Mouse (Mus musculus): Measurements from ENCODE around the gene Acrbp. TPM values are rescaled to one million over a fixed set of nuclear protein-coding genes. Genes with fewer than 3 reads are reported as not detected.
"Not testable (repeated sequence)": the region's sequence is repeated elsewhere in the genome, so short reads cannot be mapped to it uniquely, and the experiment has no call there.

Gene Acrbp
- polyA plus RNA-seq (2015; fragmentation: Nextera tagmentation; extraction: Ambion mirVana), result 1.6 and 2.2 TPM in 2 replicates

DNA sequence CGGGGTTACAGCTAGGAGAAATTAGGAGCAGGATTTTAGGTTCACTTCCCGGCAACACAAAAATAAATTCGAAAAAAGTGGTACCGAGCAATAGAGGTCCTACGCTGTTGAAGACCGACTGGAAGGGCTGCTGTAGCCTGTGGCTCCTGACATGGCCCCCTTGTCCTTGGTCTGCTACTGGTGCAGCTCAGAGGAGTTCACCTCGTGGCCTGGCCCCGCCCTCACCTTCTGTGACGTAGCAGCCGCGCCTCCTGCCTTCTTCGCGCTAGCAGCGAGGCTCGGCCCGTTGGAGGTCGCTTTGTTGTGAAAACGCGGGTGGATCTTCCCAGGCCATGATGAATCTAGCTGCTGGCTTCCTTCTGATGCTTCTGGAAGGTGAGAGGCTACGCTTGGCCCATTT, at the start of gene Acrbp:
Gene Acrbp (plus strand): TSS at position 12 of the 400 bp plus-strand sequence.
- Histone ChIP-seq H3K4me3 (replicated peaks) (no peak within 1 kb of the TSS), H3K4me2 (peak within 1 kb of the TSS; percentile 17), H3K27me3 (no peaks in the 10 kb centered on the region), H3K27ac (no peak within 1 kb of the TSS), H3K9me3 (replicated peaks) (no peaks in the 10 kb centered on the region), H3K36me3 (peaks cover 72% of the 10 kb centered on the region), H3K4me1 (replicated peaks) (peaks cover 11% of the 10 kb centered on the region), H3K9ac (0 out of 2 replicates have a peak within 1 kb of the TSS, but pooled peaks have one; percentile 13)
- WGBS (ENCODE audit: insufficient replicate concordance), result 42% methylated on average over 20 of the region's 20 CpGs
- ATAC-seq (ENCODE audit: low read depth) (no peak), DNase-seq (no peak)

DNA sequence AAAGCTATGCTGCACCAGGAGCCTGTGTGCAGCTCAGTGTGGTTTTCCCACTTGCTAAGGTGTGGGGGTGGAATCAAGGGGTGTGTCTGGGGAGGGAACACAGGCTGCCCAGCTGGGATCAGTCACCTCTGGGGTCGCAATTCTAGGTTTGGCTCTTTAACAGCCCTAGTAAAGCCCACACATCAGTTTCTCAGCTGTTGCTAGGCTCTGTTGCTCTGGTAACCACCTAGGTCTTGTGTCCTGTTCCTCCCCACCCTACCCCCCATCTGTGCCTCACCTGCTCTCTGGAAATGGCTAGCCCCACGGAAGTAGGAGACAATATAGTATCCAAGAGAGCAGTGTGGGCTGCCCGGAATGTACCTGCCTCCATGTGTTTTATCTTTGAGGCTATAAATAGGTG, 45.8 kb upstream of the Acrbp start:
- Histone ChIP-seq H3K36me3 (no peaks in the 10 kb centered on the region), H3K27me3 (peaks cover 62% of the 10 kb centered on the region), H3K4me3 (replicated peaks) (no peak overlapping the region), H3K9me3 (replicated peaks) (no peaks in the 10 kb centered on the region), H3K4me2 (no peak overlapping the region), H3K27ac (no peak overlapping the region), H3K9ac (no peak overlapping the region), H3K4me1 (replicated peaks) (peaks cover 16% of the 10 kb centered on the region)
- no peak for DNase-seq
- WGBS (ENCODE audit: insufficient replicate concordance), result 34% methylated on average over 3 of the region's 3 CpGs
- no peak for ATAC-seq (ENCODE audit: low read depth)

DNA sequence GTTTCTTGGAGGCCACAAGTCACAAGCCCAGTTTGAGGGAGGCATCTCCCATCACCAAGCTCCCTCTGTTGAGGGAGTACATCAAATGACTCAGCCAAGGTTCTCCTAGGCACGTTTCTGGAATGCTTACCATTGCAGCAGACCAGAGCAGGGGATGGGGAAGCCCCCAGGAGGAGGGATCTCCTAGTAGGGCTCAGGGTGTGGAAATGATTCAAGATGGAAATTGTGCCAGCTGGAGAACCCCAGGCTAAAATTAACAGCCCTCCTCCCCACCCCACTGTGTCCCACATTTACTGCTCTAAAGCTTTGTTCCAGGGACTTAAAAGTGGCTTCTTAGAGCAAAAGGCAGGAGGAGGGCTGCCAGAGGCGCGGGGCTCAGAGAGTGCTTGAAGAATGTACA, 44.4 kb upstream of the Acrbp start:
- Histone ChIP-seq H3K4me3 (replicated peaks) (no peak overlapping the region), H3K4me1 (replicated peaks) (peaks cover 20% of the 10 kb centered on the region), H3K4me2 (no peak overlapping the region), H3K27ac (no peak overlapping the region), H3K9ac (no peak overlapping the region), H3K27me3 (peaks cover 48% of the 10 kb centered on the region), H3K9me3 (replicated peaks) (no peaks in the 10 kb centered on the region), H3K36me3 (no peaks in the 10 kb centered on the region)
- WGBS (ENCODE audit: insufficient replicate concordance), result 45% methylated on average over 3 of the region's 3 CpGs
- ATAC-seq (ENCODE audit: low read depth) (no peak), DNase-seq (no peak)

DNA sequence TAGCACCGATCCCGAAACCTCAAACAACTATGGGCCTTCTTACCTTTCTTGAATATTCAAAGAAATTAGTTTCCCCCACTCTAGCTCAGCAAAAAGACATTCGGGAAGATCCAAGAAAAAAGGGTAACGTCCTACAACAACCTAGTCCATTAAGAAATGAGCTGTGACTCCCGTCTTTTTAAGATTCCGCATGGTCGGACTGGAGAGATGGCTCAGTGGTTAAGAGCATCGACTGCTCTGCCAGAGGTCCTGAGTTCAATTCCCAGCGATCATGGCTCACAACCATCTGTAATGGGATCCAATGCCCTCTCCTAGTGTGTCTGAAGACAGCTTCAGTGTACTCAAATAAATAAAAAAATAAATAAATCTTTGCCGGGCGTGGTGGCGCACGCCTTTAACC, 41.4 kb upstream of the Acrbp start:
- WGBS (ENCODE audit: insufficient replicate concordance), result 33% methylated on average over 13 of the region's 13 CpGs
- H3K27ac ChIP-seq, result peak overlapping the region; percentile 93

DNA sequence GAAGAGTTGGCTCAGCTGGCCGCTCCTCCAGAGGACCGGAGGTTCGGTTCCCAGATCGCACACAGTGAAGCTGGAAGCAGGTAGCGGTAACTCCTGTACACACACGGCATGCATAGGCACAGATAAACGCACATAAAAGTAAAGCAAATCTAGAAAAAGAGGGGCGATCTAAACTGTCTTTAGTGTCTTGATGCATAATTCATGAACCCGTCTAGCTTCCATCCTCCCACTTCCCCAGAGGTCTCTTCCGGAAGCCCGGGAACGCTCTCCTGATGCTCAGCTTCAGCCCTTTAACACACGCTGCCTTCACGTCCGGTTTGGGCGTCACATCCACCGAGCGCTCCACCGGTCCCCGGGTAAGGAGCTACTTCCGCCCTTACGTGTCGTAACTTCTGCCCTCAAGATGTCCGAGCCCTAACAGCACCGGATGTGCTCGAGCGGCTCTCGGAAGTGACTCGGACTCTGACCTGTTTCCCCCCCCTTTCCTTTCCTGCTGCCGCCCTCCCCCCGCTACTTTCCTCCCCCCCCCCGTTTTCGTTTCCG, 40.8 kb upstream of the Acrbp start:
- peak overlapping the region; percentile 93 for H3K27ac ChIP-seq
- ATAC-seq (ENCODE audit: low read depth), result peak; percentile 97

More for the DNA sequence above, 41.4 kb upstream of the Acrbp start:
- no peak for ATAC-seq (ENCODE audit: low read depth)
- H3K27me3 ChIP-seq, result peaks cover 18% of the 10 kb centered on the region
- peak overlapping the region; percentile 95 for H3K9ac ChIP-seq
- H3K36me3 ChIP-seq, result peaks cover 23% of the 10 kb centered on the region
- H3K9me3 ChIP-seq (replicated peaks), result no peaks in the 10 kb centered on the region
- H3K4me1 ChIP-seq (replicated peaks), result peaks cover 46% of the 10 kb centered on the region
- H3K4me3 ChIP-seq (replicated peaks), result peak overlapping the region; percentile 90
- DNase-seq, result no peak
- peak overlapping the region; percentile 81 for H3K4me2 ChIP-seq

DNA sequence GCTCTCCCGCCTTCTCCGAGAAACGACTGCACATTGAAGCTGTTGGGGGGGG, 40.5 kb upstream of the Acrbp start, which contains the start of gene Zfp384:
Gene Zfp384 (plus strand): TSS at position 17 of the 52 bp plus-strand sequence.
- H3K4me3 ChIP-seq (replicated peaks), result peak within 1 kb of the TSS; percentile 90
- H3K9me3 ChIP-seq (replicated peaks), result no peaks in the 10 kb centered on the region
- no peak for ATAC-seq (ENCODE audit: low read depth)
- H3K27ac ChIP-seq, result peak within 1 kb of the TSS; percentile 93
- peaks cover 48% of the 10 kb centered on the region for H3K4me1 ChIP-seq (replicated peaks)
- 0% methylated on average over 3 of the region's 3 CpGs for WGBS (ENCODE audit: insufficient replicate concordance)
- peak within 1 kb of the TSS; percentile 81 for H3K4me2 ChIP-seq
- H3K36me3 ChIP-seq, result peaks cover 31% of the 10 kb centered on the region
- no peak for DNase-seq
- peaks cover 10% of the 10 kb centered on the region; the same call in 1 of the 2 replicates for H3K27me3 ChIP-seq
- H3K9ac ChIP-seq, result peak within 1 kb of the TSS; percentile 95

More for the DNA sequence above, 40.8 kb upstream of the Acrbp start:
- peaks cover 28% of the 10 kb centered on the region for H3K36me3 ChIP-seq
- peaks cover 12% of the 10 kb centered on the region; the same call in 1 of the 2 replicates for H3K27me3 ChIP-seq
- DNase-seq, result peak; percentile 94
- H3K9me3 ChIP-seq (replicated peaks), result no peaks in the 10 kb centered on the region
- H3K4me2 ChIP-seq, result peak overlapping the region; percentile 81
- H3K4me1 ChIP-seq (replicated peaks), result peaks cover 48% of the 10 kb centered on the region
- peak overlapping the region; percentile 90 for H3K4me3 ChIP-seq (replicated peaks)
- H3K9ac ChIP-seq, result peak overlapping the region; percentile 95
- WGBS (ENCODE audit: insufficient replicate concordance), result under 1% methylated on average over 34 of the region's 34 CpGs

DNA sequence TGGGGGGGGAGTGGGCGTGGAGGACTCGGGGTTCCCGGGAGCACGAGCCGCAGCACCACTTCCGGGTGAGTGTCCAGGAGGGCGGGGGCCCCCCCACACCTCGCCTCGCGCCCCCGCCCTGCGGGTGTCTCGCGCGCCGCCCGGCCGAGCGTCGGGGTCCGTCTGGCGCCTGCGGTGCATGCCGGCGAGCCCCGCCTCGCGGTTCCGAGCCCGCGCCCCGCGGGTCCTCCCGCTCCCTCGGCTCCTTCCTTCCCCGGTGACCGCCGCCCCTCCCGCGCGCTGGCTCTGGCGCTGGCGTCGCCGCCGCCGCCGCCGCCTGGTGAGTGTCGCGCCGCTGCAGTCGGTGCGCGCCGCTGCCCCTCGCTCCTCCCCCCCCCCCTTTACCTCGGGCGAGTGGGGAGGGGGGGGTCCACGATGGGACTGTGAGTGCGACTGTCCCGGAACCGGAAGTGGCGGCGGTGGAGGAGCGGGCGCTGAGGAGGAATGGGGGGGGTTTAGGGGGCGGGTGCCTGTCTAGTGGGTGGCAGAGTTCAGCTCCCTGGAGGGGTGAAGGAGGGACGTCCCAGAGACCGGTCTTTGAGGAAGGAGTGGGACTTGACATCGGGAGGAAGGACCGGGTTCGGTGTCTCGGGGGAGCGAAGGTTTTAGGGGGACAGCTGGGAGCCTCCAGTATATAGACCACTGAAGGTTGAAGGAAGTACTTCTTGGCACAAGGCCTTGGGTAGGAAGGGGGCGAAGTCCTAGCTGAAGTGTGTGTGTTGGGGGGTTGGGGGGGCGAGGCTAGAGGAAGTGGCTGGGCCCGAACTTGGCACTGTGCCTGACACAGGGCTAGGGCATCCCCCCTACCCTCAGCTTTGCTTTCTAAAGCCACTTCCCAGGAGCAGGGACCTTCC, 40.1 kb upstream of the Acrbp start:
- peak overlapping the region; percentile 93 for H3K27ac ChIP-seq
- peaks cover 8% of the 10 kb centered on the region; the same call in 1 of the 2 replicates for H3K27me3 ChIP-seq
- DNase-seq, result peak; percentile 57
- 1% methylated on average over 61 of the region's 78 CpGs for WGBS (ENCODE audit: insufficient replicate concordance)
- H3K4me3 ChIP-seq (replicated peaks), result peak overlapping the region; percentile 90
- H3K9me3 ChIP-seq (replicated peaks), result no peaks in the 10 kb centered on the region
- H3K9ac ChIP-seq, result peak overlapping the region; percentile 95
- peak; percentile 86 for ATAC-seq (ENCODE audit: low read depth)
- H3K4me2 ChIP-seq, result peak overlapping the region; percentile 81
- H3K4me1 ChIP-seq (replicated peaks), result peaks cover 48% of the 10 kb centered on the region
- H3K36me3 ChIP-seq, result peaks cover 36% of the 10 kb centered on the region

DNA sequence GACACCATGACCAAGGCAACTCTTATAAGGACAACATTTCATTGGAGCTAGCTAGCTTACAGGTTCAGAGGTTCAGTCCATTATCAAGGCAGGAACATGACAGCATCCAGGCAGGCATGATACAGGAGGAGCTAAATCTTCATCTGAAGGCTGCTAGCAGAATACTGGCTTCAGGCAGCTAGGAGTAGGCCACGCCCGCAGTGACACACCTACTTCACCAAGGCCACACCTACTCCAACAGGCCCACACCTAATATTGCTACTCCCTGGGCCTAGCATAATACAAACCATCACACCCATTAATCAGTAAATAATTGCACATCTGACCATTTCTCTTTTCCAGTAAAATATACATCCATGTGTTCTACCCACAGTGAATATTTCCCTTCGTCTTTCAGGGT, 31.8 kb upstream of the Acrbp start:
- Histone ChIP-seq H3K4me3 (replicated peaks) (no peak overlapping the region), H3K27ac (no peak overlapping the region), H3K36me3 (peaks cover 82% of the 10 kb centered on the region), H3K4me1 (replicated peaks) (peaks cover 33% of the 10 kb centered on the region), H3K9ac (0 out of 2 replicates have a peak overlapping the region, but pooled peaks have one; percentile 9), H3K27me3 (no peaks in the 10 kb centered on the region), H3K4me2 (peak overlapping the region; percentile 12; the same call in 1 of the 2 replicates), H3K9me3 (replicated peaks) (no peaks in the 10 kb centered on the region)
- WGBS (ENCODE audit: insufficient replicate concordance), result 64% methylated on average over 3 of the region's 3 CpGs
- DNase-seq (peak; percentile 62), ATAC-seq (ENCODE audit: low read depth) (peak; percentile 97)

DNA sequence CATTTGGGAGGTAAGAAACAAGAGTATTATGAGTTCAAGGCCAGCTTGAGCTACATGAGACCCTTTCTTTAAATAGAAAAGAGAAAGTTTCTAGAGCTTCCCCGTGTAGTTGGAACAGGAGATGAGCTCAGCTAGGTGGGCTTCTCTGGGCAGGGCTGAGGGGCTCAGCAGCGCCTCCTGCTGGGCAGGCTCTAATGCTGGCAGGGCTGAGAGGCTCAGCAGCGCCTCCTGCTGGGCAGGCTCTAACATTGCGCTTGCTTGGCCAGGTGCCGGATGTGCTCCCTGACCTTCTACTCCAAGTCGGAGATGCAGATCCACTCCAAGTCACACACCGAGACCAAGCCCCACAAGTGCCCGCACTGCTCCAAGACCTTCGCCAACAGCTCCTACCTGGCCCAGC, 19.0 kb upstream of the Acrbp start:
- not testable (repeated sequence) for H3K27me3 ChIP-seq; H3K4me3 ChIP-seq (replicated peaks); H3K4me1 ChIP-seq (replicated peaks); H3K27ac ChIP-seq; H3K4me2 ChIP-seq; H3K9me3 ChIP-seq (replicated peaks); H3K9ac ChIP-seq
- H3K36me3 ChIP-seq, result peaks cover 84% of the 10 kb centered on the region
- DNase-seq (peak; percentile 38), ATAC-seq (ENCODE audit: low read depth) (peak; percentile 41; the same call in 1 of the 2 replicates)
- 39% methylated on average over 8 of the region's 9 CpGs for WGBS (ENCODE audit: insufficient replicate concordance)

DNA sequence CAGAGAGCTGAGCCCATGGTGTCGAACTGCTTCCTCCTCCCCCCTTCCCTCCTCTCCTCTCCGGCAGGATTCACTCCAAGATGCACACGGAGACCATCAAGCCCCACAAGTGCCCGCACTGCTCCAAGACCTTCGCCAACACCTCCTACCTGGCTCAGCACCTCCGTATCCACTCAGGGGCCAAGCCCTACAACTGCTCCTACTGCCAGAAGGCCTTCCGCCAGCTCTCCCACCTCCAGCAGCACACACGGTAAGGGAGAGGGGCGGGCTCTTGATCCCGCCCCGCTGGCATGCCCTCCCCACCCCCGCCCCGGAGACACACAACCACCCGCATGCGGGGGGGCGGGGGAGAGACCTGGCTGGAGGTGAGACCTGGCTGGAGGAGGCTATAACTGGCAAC, 17.9 kb upstream of the Acrbp start:
- DNase-seq (no peak), ATAC-seq (ENCODE audit: low read depth) (no peak)
- Histone ChIP-seq H3K9me3 (replicated peaks) (no peaks in the 10 kb centered on the region), H3K27ac (no peak overlapping the region), H3K9ac (no peak overlapping the region), H3K4me1 (replicated peaks) (no peaks in the 10 kb centered on the region), H3K36me3 (peaks cover 85% of the 10 kb centered on the region), H3K4me2 (no peak overlapping the region), H3K4me3 (replicated peaks) (no peak overlapping the region), H3K27me3 (no peaks in the 10 kb centered on the region)
- 89% methylated on average over 16 of the region's 16 CpGs for WGBS (ENCODE audit: insufficient replicate concordance)

DNA sequence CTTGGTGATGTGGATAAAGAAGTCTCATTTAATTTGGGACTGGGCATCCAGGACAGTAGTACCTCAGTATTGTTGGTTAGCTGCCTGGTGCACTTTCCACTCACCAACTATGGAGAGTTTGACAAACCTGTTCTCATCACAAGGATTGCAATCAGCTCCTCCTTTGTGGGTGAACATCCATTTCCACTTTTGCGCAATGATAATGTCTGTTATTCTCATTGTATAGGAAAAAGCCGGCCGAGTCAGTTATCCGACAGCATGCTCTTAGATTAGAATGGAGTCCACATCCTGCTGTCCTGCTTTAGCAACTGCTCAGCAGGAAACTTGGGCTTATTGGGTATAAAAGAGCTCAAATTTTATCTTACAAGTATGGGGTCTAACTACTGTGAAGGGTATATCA, 10.8 kb upstream of the Acrbp start:
- no peak overlapping the region for H3K27ac ChIP-seq
- WGBS (ENCODE audit: insufficient replicate concordance), result 86% methylated on average over 4 of the region's 4 CpGs
- H3K4me2 ChIP-seq, result peak overlapping the region; percentile 84
- no peak overlapping the region for H3K9ac ChIP-seq
- H3K4me3 ChIP-seq (replicated peaks), result peak overlapping the region; percentile 75
- H3K9me3 ChIP-seq (replicated peaks), result no peaks in the 10 kb centered on the region
- no peaks in the 10 kb centered on the region for H3K27me3 ChIP-seq
- DNase-seq, result no peak
- H3K36me3 ChIP-seq, result peaks cover 51% of the 10 kb centered on the region
- no peak for ATAC-seq (ENCODE audit: low read depth)
- H3K4me1 ChIP-seq (replicated peaks), result peaks cover 40% of the 10 kb centered on the region
